Mouse (Mus musculus) embryonic facial prominence, embryonic 13.5 days (tissue): ENCODE measurements at regions not wholly inside any gene's neighbourhood (a gene's known extent, or its start where the extent isn't known, plus 50 kb on each side); places are given as distances from the start of the nearest gene placed in this dataset.

Source experiments
- ATAC-seq: fragments of 200-750 bp; cut with Nextera tagmentation; 2 replicates; pipeline ENCODE4 v1.8.0; 2017; ENCODE audit warnings: low read depth; ENCODE audit not compliant: insufficient number of reproducible peaks, insufficient read depth, low FRiP score, low TSS enrichment
- H3K27ac ChIP-seq: fragments of 300-500 bp; sonication (generic); 2 replicates; pipeline ENCODE4 v1.5.1; 2015; ENCODE audit warnings: moderate library complexity, mild to moderate bottlenecking, inconsistent platforms
- H3K27me3 ChIP-seq: fragments of 300-500 bp; sonication (generic); 2 replicates; pipeline ENCODE4 v1.6.1; 2015; ENCODE audit warnings: mild to moderate bottlenecking, inconsistent platforms
- H3K36me3 ChIP-seq: fragments of 300-500 bp; sonication (generic); 2 replicates; pipeline ENCODE4 v1.6.1; 2015; ENCODE audit warnings: mild to moderate bottlenecking, inconsistent platforms
- H3K4me1 ChIP-seq: fragments of 300-500 bp; sonication (generic); 2 replicates; pipeline ENCODE4 v1.6.1; 2015; ENCODE audit warnings: inconsistent platforms
- H3K4me2 ChIP-seq: fragments of 300-500 bp; sonication (generic); 2 replicates; pipeline ENCODE4 v1.6.1; 2015; ENCODE audit warnings: moderate library complexity, mild to moderate bottlenecking, inconsistent platforms
- H3K4me3 ChIP-seq: fragments of 300-500 bp; sonication (generic); 2 replicates; pipeline ENCODE4 v1.5.1; 2015; ENCODE audit warnings: mild to moderate bottlenecking, inconsistent platforms
- H3K9ac ChIP-seq: fragments of 300-500 bp; sonication (generic); 2 replicates; pipeline ENCODE4 v1.6.1; 2015; ENCODE audit warnings: mild to moderate bottlenecking, inconsistent platforms
- H3K9me3 ChIP-seq: fragments of 300-500 bp; sonication (generic); 2 replicates; pipeline ENCODE4 v1.6.1; 2016; ENCODE audit warnings: inconsistent platforms
- WGBS: fragments of 180-500 bp; shearing (Covaris S2); methylation state at CpG from one replicate; pipeline ENCODE4 v1.1.7; 2015; ENCODE audit warnings: mixed read lengths; 5-methylcytosine and 5-hydroxymethylcytosine counted together

GRCm38 (mm10) chr2:12049972-12050371, 251.8 kb downstream of the Itga8 start:
- no peaks in the 10 kb centered on the region for H3K9me3 ChIP-seq
- H3K4me3 ChIP-seq, result no peak overlapping the region
- H3K4me2 ChIP-seq, result no peak overlapping the region
- no peaks in the 10 kb centered on the region for H3K36me3 ChIP-seq
- H3K4me1 ChIP-seq, result peaks cover 20% of the 10 kb centered on the region
- ATAC-seq, result no peak
- no peaks in the 10 kb centered on the region for H3K27me3 ChIP-seq
- H3K27ac ChIP-seq, result no peak overlapping the region
- no peak overlapping the region for H3K9ac ChIP-seq

- Histone ChIP-seq H3K4me3 (no peak overlapping the region), H3K4me1 (peaks cover 17% of the 10 kb centered on the region), H3K9me3 (no peaks in the 10 kb centered on the region), H3K4me2 (no peak overlapping the region), H3K27me3 (no peaks in the 10 kb centered on the region), H3K27ac (no peak overlapping the region), H3K36me3 (no peaks in the 10 kb centered on the region), H3K9ac (no peak overlapping the region)
- 0 out of 2 replicates have a peak, but pooled peaks have one; percentile 43 for ATAC-seq
- 36% methylated on average over 8 of the region's 8 CpGs for WGBS
Measured at GRCm38 (mm10) chr2:12053404-12054164, 248.1 kb downstream of the Itga8 start.

GRCm38 (mm10) chr2:12054165-12054500, 247.6 kb downstream of the Itga8 start:
- H3K36me3 ChIP-seq, result no peaks in the 10 kb centered on the region
- no peaks in the 10 kb centered on the region for H3K27me3 ChIP-seq
- H3K4me1 ChIP-seq, result peaks cover 14% of the 10 kb centered on the region
- no peak for ATAC-seq
- 30% methylated on average over 3 of the region's 3 CpGs for WGBS
- no peak overlapping the region for H3K27ac ChIP-seq
- no peaks in the 10 kb centered on the region for H3K9me3 ChIP-seq
- no peak overlapping the region for H3K9ac ChIP-seq
- H3K4me3 ChIP-seq, result no peak overlapping the region
- H3K4me2 ChIP-seq, result no peak overlapping the region
